Mouse (Mus musculus): Measurements from ENCODE around the gene Trib2.

- TF ChIP-seq EP300 (IDR thresholded peaks at IDR 0.05; ENCODE audit: insufficient read depth, low read depth, low read length) (0 out of 2 replicates have a peak, but pooled peaks have one; percentile 30), POLR2A (IDR thresholded peaks at IDR 0.05; ENCODE audit: insufficient read depth, low read depth, low read length) (no peak)
Observed at GRCm38 (mm10) chr12:15745752-15746151, 71.0 kb downstream of the Trib2 start.

Data from heart, adult 2 months (tissue).